ENCODE assay signal across 11 mouse cellular contexts in genomic region chr10:80914253-80914656, GRCm38 (mm10). TPM values are rescaled to one million over a fixed set of nuclear protein-coding genes. Genes with fewer than 3 reads are reported as not detected.
A peak's percentile ranks its signal among the peaks of the same experiment; 100 is the strongest.
DNase-seq lines count a peak whose midpoint lies in the region; ATAC-seq and TF ChIP-seq lines count a peak whose summit lies in the region.
"Had no signal": no experiment of that assay in that cellular context is flagged by ENCODE, and none has a peak within 500 bp of the region (broad histone marks: within the 10 kb centered on the region; RNA-seq: fewer than 3 reads in every experiment).

No protein-coding gene starts in this region.

- TF ChIP-seq POLR2A in heart, adult 2 months (IDR thresholded peaks at IDR 0.05; ENCODE audit: insufficient read depth, low read depth, low read length): no peak

- no peak overlapping the region for H3K4me3 ChIP-seq in heart, embryonic 11.5 days (ENCODE audit: low read depth, low read length)
- H3K4me3 ChIP-seq in heart, adult 2 months: no peak overlapping the region
- H3K4me3 ChIP-seq: midbrain, embryonic 12.5 days had no signal

- no peak for ATAC-seq in heart, embryonic 11.5 days (replicated peaks; ENCODE audit: insufficient number of reproducible peaks, low FRiP score, low TSS enrichment)
- peak; percentile 10; the same call in 1 of the 2 replicates for ATAC-seq in neutrophil, adult 5-6 weeks (ENCODE audit: extremely low read depth, insufficient number of reproducible peaks, low FRiP score, poor library complexity, severe bottlenecking)
- ATAC-seq: forebrain, embryonic 14.5 days had no signal

- intact Hi-C loops in heart, postnatal 14 days (cut with DNase I): no loop called here
- intact Hi-C loops in heart, adult 2 months (cut with DNase I): no loop called here

- H3K9ac ChIP-seq in heart, embryonic 11.5 days (ENCODE audit: low read depth, low read length): peak overlapping the region; percentile 30; the same call in 1 of the 2 replicates
- H3K9ac ChIP-seq in heart, adult 2 months (ENCODE audit: low read depth, low read length): no peak overlapping the region
- H3K9ac ChIP-seq: midbrain, embryonic 12.5 days had no signal

- no peak for TF ChIP-seq CTCF in heart, adult 2 months (IDR thresholded peaks at IDR 0.05)

- DNase-seq in heart, postnatal 14 days: no peak
- DNase-seq in brain, adult 2 months (ENCODE audit: low read depth, low spot score): peak; percentile 90
- peak; percentile 50 for DNase-seq in fat pad, adult 2 months (ENCODE audit: extremely low read depth, low read depth, low spot score)
- no peak for DNase-seq in frontal cortex, postnatal 25 days (ENCODE audit: low spot score in 2 of 2)
- no peak for DNase-seq in heart, adult 2 months
- no peak for DNase-seq in ovary, postnatal 14 days (ENCODE audit: low spot score)
- DNase-seq: heart, postnatal 4 days had no signal

- no peak for TF ChIP-seq EP300 in heart, adult 2 months (IDR thresholded peaks at IDR 0.05; ENCODE audit: insufficient read depth, low read depth, low read length)

- no peak overlapping the region for H3K27ac ChIP-seq in heart, embryonic 11.5 days (ENCODE audit: low read depth, low read length)
- H3K27ac ChIP-seq in heart, adult 2 months: no peak overlapping the region
- H3K27ac ChIP-seq: midbrain, embryonic 12.5 days had no signal

- no peaks in the 10 kb centered on the region for H3K79me2 ChIP-seq in heart, adult 2 months (replicated peaks; ENCODE audit: control insufficient read depth, insufficient read depth, low read length)

- peaks cover 12% of the 10 kb centered on the region for H3K4me1 ChIP-seq in heart, embryonic 11.5 days (ENCODE audit: control insufficient read depth, insufficient read depth, low read length)
- peaks cover 2% of the 10 kb centered on the region; the same call in 1 of the 2 replicates for H3K4me1 ChIP-seq in heart, adult 2 months (ENCODE audit: control insufficient read depth, insufficient read depth, low read length)

- peaks cover 8% of the 10 kb centered on the region for H3K36me3 ChIP-seq in heart, embryonic 11.5 days (ENCODE audit: control insufficient read depth, insufficient read depth, low read length)
- H3K36me3 ChIP-seq in heart, adult 2 months (ENCODE audit: control insufficient read depth, insufficient read depth, low read length): no peaks in the 10 kb centered on the region

- H3K4me2 ChIP-seq in heart, embryonic 11.5 days: no peak overlapping the region
- H3K4me2 ChIP-seq: midbrain, embryonic 12.5 days had no signal

- no peaks in the 10 kb centered on the region for H3K9me3 ChIP-seq in heart, embryonic 11.5 days (replicated peaks; ENCODE audit: control insufficient read depth, low read length)
- H3K9me3 ChIP-seq: midbrain, embryonic 12.5 days had no signal

- H3K27me3 ChIP-seq in heart, embryonic 11.5 days (ENCODE audit: control insufficient read depth, insufficient read depth, low read length): no peaks in the 10 kb centered on the region
- H3K27me3 ChIP-seq in heart, adult 2 months (ENCODE audit: control insufficient read depth, insufficient read depth, low read length): no peaks in the 10 kb centered on the region
- H3K27me3 ChIP-seq: midbrain, embryonic 12.5 days had no signal

- 81% methylated on average over 5 of the region's 5 CpGs for WGBS in heart, embryonic 11.5 days (ENCODE audit: insufficient replicate concordance)
- 85% methylated on average over 5 of the region's 5 CpGs for WGBS in heart, adult 2 months

RNA-seq across cellular contexts. Expression of gene Lmnb2, which starts 3.8 kb away (rescaled TPM):
- polyA plus RNA-seq in heart, embryonic 11.5 days (2014; fragmentation: Nextera tagmentation; extraction: Ambion mirVana): 7.9 and 11.6 TPM in 2 replicates
- total RNA-seq in heart, postnatal 14 days (2021): 1 to 10 TPM; 5.1 to 7.0 TPM
- 8.0 and 11.8 TPM in 2 replicates for total RNA-seq in neutrophil, adult 5-6 weeks (2017)
- 1 to 10 TPM; 3.6 to 5.4 TPM for total RNA-seq in heart, adult 2 months (2021)
- polyA plus RNA-seq in heart, adult 2 months (2012; rRNA removed): 5.4 and 7.4 TPM in 2 replicates

RNA-seq across cellular contexts. Expression of gene Timm13, which starts 13.5 kb away (rescaled TPM):
- polyA plus RNA-seq in heart, embryonic 11.5 days (2014; fragmentation: Nextera tagmentation; extraction: Ambion mirVana): 300 and 340 TPM in 2 replicates
- total RNA-seq in heart, postnatal 14 days (2021): 100 to 1,000 TPM; 145 to 161 TPM
- 15.1 and 23.1 TPM in 2 replicates for total RNA-seq in neutrophil, adult 5-6 weeks (2017)
- total RNA-seq in heart, adult 2 months (2021): 100 to 1,000 TPM; 126 to 133 TPM
- polyA plus RNA-seq in heart, adult 2 months (2012; rRNA removed): 151 and 188 TPM in 2 replicates

RNA-seq across cellular contexts. Expression of gene Gadd45b, which starts 15.6 kb away (rescaled TPM):
- polyA plus RNA-seq in heart, embryonic 11.5 days (2014; fragmentation: Nextera tagmentation; extraction: Ambion mirVana): 21.3 and 25.6 TPM in 2 replicates
- 10 to 100 TPM; 13.6 to 17.2 TPM for total RNA-seq in heart, postnatal 14 days (2021)
- total RNA-seq in neutrophil, adult 5-6 weeks (2017): 59.9 and 63.2 TPM in 2 replicates
- 10 to 100 TPM; 10.9 to 13.9 TPM for total RNA-seq in heart, adult 2 months (2021)
- polyA plus RNA-seq in heart, adult 2 months (2012; rRNA removed): 10.0 and 10.1 TPM in 2 replicates

RNA-seq across cellular contexts. Expression of gene Tmprss9, which starts 42.6 kb away (rescaled TPM):
- not detected in 2 replicates for polyA plus RNA-seq in heart, embryonic 11.5 days (2014; fragmentation: Nextera tagmentation; extraction: Ambion mirVana)
- not detected for total RNA-seq in heart, postnatal 14 days (2021)
- not detected in 2 replicates for total RNA-seq in neutrophil, adult 5-6 weeks (2017)
- total RNA-seq in heart, adult 2 months (2021): not detected
- polyA plus RNA-seq in heart, adult 2 months (2012; rRNA removed): 0.02 TPM in 1 of 2 replicates, not detected in the other
- total RNA-seq: heart, postnatal 4 days had no signal

RNA-seq across cellular contexts. Expression of gene Sppl2b, which starts 59.2 kb away (rescaled TPM):
- 22.9 and 26.3 TPM in 2 replicates for polyA plus RNA-seq in heart, embryonic 11.5 days (2014; fragmentation: Nextera tagmentation; extraction: Ambion mirVana)
- total RNA-seq in heart, postnatal 14 days (2021): 10 to 100 TPM; 26.6 to 28.5 TPM
- total RNA-seq in neutrophil, adult 5-6 weeks (2017): 13.3 and 20.7 TPM in 2 replicates
- 10 to 100 TPM; 15.4 to 16.8 TPM for total RNA-seq in heart, adult 2 months (2021)
- 51.4 and 74.2 TPM in 2 replicates for polyA plus RNA-seq in heart, adult 2 months (2012; rRNA removed)

Comparison
In these comparisons a context has a peak if more than half of its experiments do, and no peak if none do; other contexts are left out.
1. DNase-seq: peak in brain, adult 2 months (single experiment) and fat pad, adult 2 months (single experiment); none in heart, postnatal 14 days (0 of 2), frontal cortex, postnatal 25 days (0 of 2), heart, adult 2 months (0 of 2) and ovary, postnatal 14 days (single experiment).